Mouse (Mus musculus) layer of hippocampus, postnatal 36 days (tissue): Measurements from ENCODE around the gene Wdr74. TPM values are rescaled to one million over a fixed set of nuclear protein-coding genes. Genes with fewer than 3 reads are reported as not detected.

Source experiments
- DNase-seq, 2 experiments: peaks; one replicate each; pipeline ENCODE4 v3.0.0; 2022
- total RNA-seq, 2 experiments: library from RNA; stranded (reverse); gene quantifications; 2 replicates each; pipeline ENCODE4 v1.2.3; 2021

Gene Wdr74
- total RNA-seq = 10 to 100 TPM; 51.0 to 52.3 TPM

GRCm38 (mm10) chr19:8735389-8736159 is at the start of gene Wdr74:
Wdr74 (plus strand) TSS chr19:8735827.
- peak; percentile 90 to 92 for DNase-seq

GRCm38 (mm10) chr19:8691871-8692539 is 43.6 kb upstream of the Wdr74 start:
- DNase-seq = no peak

- no peak for DNase-seq
Observed at GRCm38 (mm10) chr19:8692740-8693139, 42.9 kb upstream of the Wdr74 start.

GRCm38 (mm10) chr19:8695330-8695729 is 40.3 kb upstream of the Wdr74 start:
- DNase-seq = no peak

- DNase-seq = no peak
Observed at GRCm38 (mm10) chr19:8699652-8700051, 36.0 kb upstream of the Wdr74 start.

- no peak for DNase-seq
Observed at GRCm38 (mm10) chr19:8702458-8702857, 33.2 kb upstream of the Wdr74 start.

GRCm38 (mm10) chr19:8703571-8703970 is 32.1 kb upstream of the Wdr74 start:
- no peak for DNase-seq

- no peak for DNase-seq
Observed at GRCm38 (mm10) chr19:8705026-8705708, 30.5 kb upstream of the Wdr74 start.

- DNase-seq = no peak
Observed at GRCm38 (mm10) chr19:8706132-8706667, 29.4 kb upstream of the Wdr74 start.

- DNase-seq = no peak
Observed at GRCm38 (mm10) chr19:8706930-8707329, 28.7 kb upstream of the Wdr74 start.

GRCm38 (mm10) chr19:8708954-8709353 is 26.7 kb upstream of the Wdr74 start:
- no peak for DNase-seq

- DNase-seq = no peak
Observed at GRCm38 (mm10) chr19:8710057-8710456, 25.6 kb upstream of the Wdr74 start.

GRCm38 (mm10) chr19:8711506-8711905 is 24.1 kb upstream of the Wdr74 start:
- no peak for DNase-seq

GRCm38 (mm10) chr19:8711949-8712869 is 23.4 kb upstream of the Wdr74 start:
- DNase-seq = no peak

GRCm38 (mm10) chr19:8712870-8713305 is 22.7 kb upstream of the Wdr74 start:
- peak; percentile 43 to 50 for DNase-seq

GRCm38 (mm10) chr19:8713306-8713996 is 22.2 kb upstream of the Wdr74 start:
- DNase-seq = peak; percentile 90 to 91

GRCm38 (mm10) chr19:8713997-8714652 is 21.5 kb upstream of the Wdr74 start:
- DNase-seq = no peak

- DNase-seq = no peak
Observed at GRCm38 (mm10) chr19:8714653-8715481, 20.8 kb upstream of the Wdr74 start.

- DNase-seq = no peak
Observed at GRCm38 (mm10) chr19:8715868-8716766, 19.5 kb upstream of the Wdr74 start.
